Mouse (Mus musculus) embryonic facial prominence, embryonic 10.5 days (tissue): ENCODE measurements around the gene Ttc21a. TPM values are rescaled to one million over a fixed set of nuclear protein-coding genes. Genes with fewer than 3 reads are reported as not detected.
"Not testable (repeated sequence)": the region's sequence is repeated elsewhere in the genome, so short reads cannot be mapped to it uniquely, and the experiment has no call there.

ENCODE experiments used
- DNase-seq: peaks from one replicate; pipeline ENCODE4 v3.0.0-alpha.2; 2017; ENCODE audit warnings: low spot score
- H3K27ac ChIP-seq: fragments of 300-500 bp; sonication (generic); replicated peaks from 2 replicates; pipeline ENCODE4 v1.5.1; 2016; ENCODE audit warnings: mild to moderate bottlenecking
- H3K27me3 ChIP-seq: fragments of 300-500 bp; sonication (generic); replicated peaks from 2 replicates; pipeline ENCODE4 v1.6.1; 2016; ENCODE audit warnings: low read depth, mild to moderate bottlenecking; ENCODE audit not compliant: poor library complexity, severe bottlenecking
- H3K36me3 ChIP-seq: fragments of 300-500 bp; sonication (generic); replicated peaks from 2 replicates; pipeline ENCODE4 v1.6.1; 2016; ENCODE audit warnings: mild to moderate bottlenecking, moderate library complexity
- H3K4me1 ChIP-seq: fragments of 300-500 bp; sonication (generic); 2 replicates; pipeline ENCODE4 v1.6.1; 2016
- H3K4me3 ChIP-seq: fragments of 300-500 bp; sonication (generic); 2 replicates; pipeline ENCODE4 v1.5.1; 2016; ENCODE audit warnings: mild to moderate bottlenecking, moderate library complexity
- H3K9me3 ChIP-seq: fragments of 300-500 bp; sonication (generic); 2 replicates; pipeline ENCODE4 v1.6.1; 2016; ENCODE audit warnings: mild to moderate bottlenecking
- WGBS: fragments of 180-500 bp; shearing (Covaris S2); methylation state at CpG from one replicate; pipeline ENCODE4 v1.1.7; 2016; 5-methylcytosine and 5-hydroxymethylcytosine counted together
- polyA plus RNA-seq: library from polyadenylated mRNA; unstranded; fragments of >200 nt; fragmentation: Nextera tagmentation; extraction: Ambion mirVana; gene quantifications from 2 replicates; pipeline ENCODE4 v1.2.1, GENCODE M21; 2016

The Ttc21a gene
- polyA plus RNA-seq, 1 experiment from 2014 or later = 0.47 TPM

DNA sequence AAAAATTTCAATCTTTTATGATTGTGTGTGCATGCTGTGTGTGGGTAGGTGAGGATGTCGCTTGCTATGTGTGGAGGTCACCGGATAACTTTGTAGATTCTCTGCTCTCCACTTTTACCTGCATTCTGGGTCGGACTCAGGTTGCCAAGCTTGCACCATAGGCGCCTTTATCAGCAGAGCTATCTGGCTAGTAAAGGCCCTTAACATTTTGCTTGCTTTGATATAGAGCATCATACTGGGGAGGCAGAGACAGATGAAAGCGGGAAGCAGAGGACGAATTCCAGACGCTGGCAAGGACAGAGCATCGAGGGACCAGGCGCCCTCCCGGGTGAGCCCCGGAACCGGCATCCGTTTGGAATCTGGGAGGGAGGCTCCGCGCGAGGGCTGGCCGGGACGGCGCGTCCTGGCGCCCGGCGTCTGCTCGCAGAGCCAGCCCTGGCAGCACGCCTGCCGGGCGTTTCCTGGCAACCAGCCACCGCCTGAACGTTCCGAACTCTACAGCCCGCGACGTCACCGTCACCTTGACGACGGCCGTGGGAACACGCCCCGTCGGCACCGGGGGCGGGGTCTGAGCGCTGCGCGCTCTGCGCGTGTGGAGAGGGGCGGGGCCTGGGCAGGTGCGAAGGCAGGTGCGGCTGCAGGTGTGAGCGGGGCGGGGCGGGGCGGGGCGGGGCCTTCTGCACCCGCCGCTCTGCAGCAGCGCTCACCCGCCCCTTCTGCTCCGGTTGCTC is 73.5 kb downstream of the Ttc21a start:
- H3K27ac ChIP-seq = peak overlapping the region; percentile 75
- 1% methylated on average over 60 of the region's 60 CpGs for WGBS

DNA sequence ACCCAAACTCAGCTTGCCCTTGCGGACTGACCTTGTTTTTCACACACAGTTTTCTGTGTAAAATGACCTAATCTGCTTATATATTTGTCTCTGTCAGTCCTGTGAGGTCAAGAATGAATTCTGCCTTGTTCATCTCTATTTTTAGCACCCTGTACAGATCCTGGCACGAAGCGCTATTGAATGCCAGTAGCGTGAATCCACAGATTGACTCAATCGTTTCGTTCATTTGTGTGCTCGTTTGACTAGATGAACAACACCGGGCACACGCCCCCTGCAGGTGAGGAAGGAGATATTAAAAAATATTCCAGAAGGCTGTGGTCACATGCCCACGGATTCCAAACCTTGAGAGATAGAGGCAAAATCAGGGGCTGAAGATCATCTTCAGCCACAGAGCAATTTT is 74.1 kb downstream of the Ttc21a start:
- peak; percentile 75 for DNase-seq
- Histone ChIP-seq H3K36me3 (no peaks in the 10 kb centered on the region), H3K9me3 (0 out of 2 replicates have a peak, but pooled peaks cover 5% of the 10 kb centered on the region), H3K4me1 (peaks cover 30% of the 10 kb centered on the region), H3K27me3 (peaks cover 20% of the 10 kb centered on the region), H3K27ac (peak overlapping the region; percentile 75), H3K4me3 (peak overlapping the region; percentile 64)
- WGBS = 2% methylated on average over 10 of the region's 10 CpGs

More for the DNA sequence above, 73.5 kb downstream of the Ttc21a start:
- peaks cover 20% of the 10 kb centered on the region for H3K27me3 ChIP-seq
- 0 out of 2 replicates have a peak, but pooled peaks cover 5% of the 10 kb centered on the region for H3K9me3 ChIP-seq
- peak; percentile 95 for DNase-seq
- H3K4me1 ChIP-seq = peaks cover 32% of the 10 kb centered on the region
- H3K4me3 ChIP-seq = peak overlapping the region; percentile 64
- no peaks in the 10 kb centered on the region for H3K36me3 ChIP-seq

DNA sequence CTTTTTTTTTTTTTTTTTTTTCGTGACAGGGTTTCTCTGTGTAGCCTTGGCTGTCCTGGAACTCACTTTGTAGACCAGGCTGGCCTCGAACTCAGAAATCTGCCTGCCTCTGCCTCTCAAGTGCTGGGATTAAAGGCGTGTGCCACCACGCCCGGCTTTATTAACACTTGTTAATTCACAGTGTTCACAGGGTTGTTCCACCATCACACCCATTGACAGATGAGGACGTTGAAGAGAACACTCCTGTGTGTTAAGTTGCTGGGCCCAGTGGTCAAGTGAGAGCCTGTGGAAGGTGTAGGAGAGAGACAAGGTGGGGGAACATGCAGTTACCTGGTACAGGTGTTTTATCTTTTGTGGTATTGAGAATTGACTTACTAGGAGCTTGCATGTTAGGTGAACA is 74.8 kb downstream of the Ttc21a start:
- 89% methylated on average over 6 of the region's 6 CpGs for WGBS
- not testable (repeated sequence) for H3K36me3 ChIP-seq, H3K9me3 ChIP-seq, H3K27ac ChIP-seq, H3K4me3 ChIP-seq, DNase-seq
- H3K27me3 ChIP-seq = peaks cover 20% of the 10 kb centered on the region
- H3K4me1 ChIP-seq = peaks cover 35% of the 10 kb centered on the region

DNA sequence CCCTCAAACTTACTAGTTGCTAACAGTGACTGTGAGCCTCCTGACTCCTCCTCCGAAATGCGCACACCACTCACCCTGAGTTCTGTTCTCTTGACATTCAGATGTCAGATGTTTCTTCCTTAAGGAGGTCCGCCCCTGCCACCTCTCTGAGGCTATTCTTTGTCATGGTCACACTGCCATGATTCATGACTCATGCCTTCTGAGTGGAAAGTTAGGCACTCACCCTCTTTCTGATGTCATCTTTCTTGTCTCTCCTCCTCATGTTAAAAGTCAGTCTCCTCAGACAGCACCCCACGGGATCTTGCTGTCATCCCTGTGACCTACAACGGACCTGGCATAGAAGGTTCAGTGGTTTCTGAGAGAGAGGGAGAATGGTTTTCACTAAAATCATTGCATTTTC is 75.4 kb downstream of the Ttc21a start:
- no peak overlapping the region for H3K27ac ChIP-seq
- no peak overlapping the region for H3K4me3 ChIP-seq
- DNase-seq = no peak
- H3K36me3 ChIP-seq = no peaks in the 10 kb centered on the region
- 86% methylated on average over 5 of the region's 5 CpGs for WGBS
- H3K4me1 ChIP-seq = peaks cover 35% of the 10 kb centered on the region
- peaks cover 20% of the 10 kb centered on the region for H3K27me3 ChIP-seq
- H3K9me3 ChIP-seq = 0 out of 2 replicates have a peak, but pooled peaks cover 3% of the 10 kb centered on the region

DNA sequence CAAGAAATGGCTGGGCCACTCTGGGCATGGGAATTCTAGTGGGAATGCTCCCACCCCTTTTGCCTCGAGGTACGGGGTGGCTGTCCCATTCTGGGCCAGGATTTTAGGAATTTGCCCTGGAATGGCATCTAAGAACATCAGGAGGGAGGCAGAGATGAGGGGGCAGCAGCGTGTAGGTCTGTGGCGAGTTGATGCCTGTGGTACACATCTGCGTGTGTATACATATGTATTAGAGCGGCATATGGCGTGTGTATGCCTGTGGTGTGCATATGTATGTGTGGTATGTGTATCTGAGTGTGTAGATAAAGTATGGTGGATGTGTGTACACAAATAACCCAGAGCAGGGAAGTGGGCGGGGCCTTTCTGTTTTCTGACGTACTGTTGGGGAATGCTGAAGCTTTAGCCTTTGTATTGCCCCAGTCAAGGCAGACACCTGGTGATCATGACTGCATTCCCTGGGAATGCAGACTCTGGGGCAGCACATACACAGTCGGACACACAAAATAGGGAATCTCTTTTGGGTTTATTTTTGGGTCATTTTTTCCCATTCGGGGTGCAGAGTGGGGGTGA is 75.9 kb downstream of the Ttc21a start:
- Histone ChIP-seq H3K9me3 (no peaks in the 10 kb centered on the region), H3K36me3 (no peaks in the 10 kb centered on the region), H3K4me3 (no peak overlapping the region), H3K27me3 (peaks cover 20% of the 10 kb centered on the region), H3K27ac (no peak overlapping the region), H3K4me1 (peaks cover 35% of the 10 kb centered on the region)
- WGBS = 72% methylated on average over 11 of the region's 11 CpGs
- DNase-seq = no peak

DNA sequence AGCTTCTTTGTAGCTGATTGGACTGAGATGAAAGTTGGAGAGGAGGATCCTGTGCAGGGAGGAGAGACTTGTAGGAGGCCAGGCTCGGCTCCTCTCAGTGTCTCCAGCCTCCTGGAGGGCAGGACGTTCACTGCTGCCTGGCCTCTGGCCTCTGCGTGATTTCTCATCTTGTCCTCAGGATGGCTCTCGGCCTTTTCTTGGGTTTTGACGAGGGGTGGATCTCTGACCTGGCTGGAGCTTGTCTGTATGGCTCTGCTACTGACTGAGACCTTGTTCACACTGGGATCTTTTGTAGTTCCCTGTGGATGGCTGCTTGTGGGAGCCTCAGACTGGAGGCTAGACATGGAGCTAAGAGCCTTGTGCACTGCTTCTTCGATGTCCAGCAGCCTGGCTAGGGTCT is 77.4 kb downstream of the Ttc21a start:
- 69% methylated on average over 6 of the region's 6 CpGs for WGBS
- no peaks in the 10 kb centered on the region for H3K36me3 ChIP-seq
- H3K27ac ChIP-seq = peak overlapping the region; percentile 30; the same call in 1 of the 2 replicates
- no peak overlapping the region for H3K4me3 ChIP-seq
- H3K27me3 ChIP-seq = peaks cover 16% of the 10 kb centered on the region
- H3K4me1 ChIP-seq = peaks cover 35% of the 10 kb centered on the region
- no peak for DNase-seq
- H3K9me3 ChIP-seq = no peaks in the 10 kb centered on the region

DNA sequence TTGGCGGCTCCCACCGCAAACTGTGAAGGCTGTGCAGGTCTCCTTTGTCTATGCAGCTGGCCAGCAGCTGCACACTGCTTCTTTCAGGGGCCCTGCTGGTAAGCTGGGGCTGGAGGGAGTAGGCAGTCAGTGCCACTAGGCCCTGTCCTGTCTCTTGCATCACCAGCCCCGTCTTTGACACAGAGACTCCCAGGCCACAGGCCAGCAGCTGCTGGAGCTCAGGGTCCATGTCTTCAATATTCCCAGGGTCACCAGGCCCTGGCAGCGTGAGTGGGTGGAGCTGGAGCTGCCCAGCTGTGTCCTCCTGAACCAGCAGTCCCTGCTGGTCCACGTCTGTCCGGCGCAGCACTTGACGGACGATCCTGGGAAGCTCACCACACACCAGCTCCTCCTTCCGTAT is 79.5 kb downstream of the Ttc21a start:
- peaks cover 12% of the 10 kb centered on the region for H3K27me3 ChIP-seq
- 76% methylated on average over 10 of the region's 10 CpGs for WGBS
- DNase-seq = no peak
- H3K36me3 ChIP-seq = no peaks in the 10 kb centered on the region
- H3K4me1 ChIP-seq = peaks cover 38% of the 10 kb centered on the region
- H3K27ac ChIP-seq = peak overlapping the region; percentile 30; the same call in 1 of the 2 replicates
- no peaks in the 10 kb centered on the region for H3K9me3 ChIP-seq
- H3K4me3 ChIP-seq = no peak overlapping the region

Other genes with a start within 250 kb of the Ttc21a start
- gene Scn10a, start 218.3 kb upstream of the Ttc21a start, polyA plus RNA-seq = 0.13 and 0.44 TPM in 2 replicates
- 0.13 and 0.14 TPM in 2 replicates for gene Scn11a, start 112.2 kb upstream of the Ttc21a start, polyA plus RNA-seq
- gene Wdr48, start 42.7 kb upstream of the Ttc21a start, polyA plus RNA-seq = 71.3 and 72.2 TPM in 2 replicates
- gene Gorasp1, start within 50 bp of the Ttc21a start, polyA plus RNA-seq = 27.9 and 29.2 TPM in 2 replicates
- 3.1 and 4.8 TPM in 2 replicates for gene Csrnp1, start 47.1 kb downstream of the Ttc21a start, polyA plus RNA-seq
- 0.04 and 0.38 TPM in 2 replicates for gene Xirp1, start 86.0 kb downstream of the Ttc21a start, polyA plus RNA-seq
- gene Cx3cr1, start 132.3 kb downstream of the Ttc21a start, polyA plus RNA-seq = 5.3 and 6.1 TPM in 2 replicates
- not detected in 2 replicates for gene Ccr8, start 154.5 kb downstream of the Ttc21a start, polyA plus RNA-seq
- 43.4 and 46.3 TPM in 2 replicates for gene Slc25a38, start 172.8 kb downstream of the Ttc21a start, polyA plus RNA-seq
- 1,445 and 1,457 TPM in 2 replicates for gene Rpsa, start 190.1 kb downstream of the Ttc21a start, polyA plus RNA-seq
- 0.53 and 0.93 TPM in 2 replicates for gene Mobp, start 212.1 kb downstream of the Ttc21a start, polyA plus RNA-seq